Mouse (Mus musculus) heart, adult 2 months (tissue): ENCODE data around the gene Tlr12.
A peak's percentile ranks its signal among the peaks of the same experiment; 100 is the strongest.

Experiments used
- CTCF ChIP-seq: fragments of 200-600 bp; IDR thresholded peaks from 2 replicates; pipeline ENCODE4 v1.8.1; 2022; ENCODE audit warnings: antibody characterized with exemption, mild to moderate bottlenecking, moderate library complexity
- POLR2A ChIP-seq: fragments of 200-500 bp; IDR thresholded peaks from 2 replicates; pipeline ENCODE4 v1.6.1; 2011; ENCODE audit warnings: mild to moderate bottlenecking, low read depth, low read length, control low read depth; ENCODE audit not compliant: insufficient read depth

DNA sequence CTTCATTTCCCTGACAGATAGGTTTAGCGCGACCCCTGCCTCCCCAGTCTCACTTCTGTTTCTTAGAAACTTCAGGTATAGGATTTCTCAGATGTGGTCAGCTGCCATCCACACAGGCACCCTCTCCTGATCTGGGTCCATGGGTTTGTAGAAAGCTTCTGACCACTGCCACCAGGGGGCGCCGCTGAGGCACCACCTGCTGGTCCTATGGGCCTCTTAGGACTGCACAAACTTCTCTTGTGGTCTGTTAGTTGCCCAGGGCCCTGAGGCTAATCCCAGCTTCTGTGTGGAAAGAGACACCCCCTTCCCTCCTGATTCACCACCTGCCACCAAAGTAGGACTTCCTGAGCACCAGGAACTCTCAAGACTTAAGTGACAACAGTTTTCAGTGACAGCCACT is 39.2 kb downstream of the Tlr12 start:
- peak; percentile 63 for TF ChIP-seq CTCF
- TF ChIP-seq POLR2A: no peak
